Mouse (Mus musculus) layer of hippocampus, adult 2 months (tissue): ENCODE results near the gene P2ry2. TPM values are rescaled to one million over a fixed set of nuclear protein-coding genes. Genes with fewer than 3 reads are reported as not detected.

Experiments
- DNase-seq, 2 experiments: peaks; one replicate each; pipeline ENCODE4 v3.0.0; 2022; ENCODE audit warnings: low spot score in 2 of 2
- H3K27ac ChIP-seq: fragments of 200-600 bp; 2 replicates; pipeline ENCODE4 v1.8.1; 2022
- H3K4me3 ChIP-seq: fragments of 200-600 bp; 2 replicates; pipeline ENCODE4 v1.8.1; 2022; ENCODE audit warnings: mild to moderate bottlenecking
- CTCF ChIP-seq: fragments of 200-600 bp; conservative IDR thresholded peaks from 2 replicates; pipeline ENCODE4 v1.8.1; 2022; ENCODE audit warnings: antibody characterized with exemption, mild to moderate bottlenecking, moderate library complexity
- long read RNA-seq, 2 experiments: library from polyadenylated mRNA; stranded (forward); transcript quantifications; one replicate each; pipeline ENCODE4 v2.0.0; 2021; ENCODE audit warnings: borderline mapping rate in 2 of 2
- total RNA-seq, 2 experiments: library from RNA; stranded (reverse); gene quantifications; 2 replicates each; pipeline ENCODE4 v1.2.3; 2021

Gene P2ry2
- under 1 TPM; 0.86 to 0.87 TPM for total RNA-seq
- long read RNA-seq, experiment 1 = 0 reads
- long read RNA-seq, experiment 2 = 0 reads

DNA sequence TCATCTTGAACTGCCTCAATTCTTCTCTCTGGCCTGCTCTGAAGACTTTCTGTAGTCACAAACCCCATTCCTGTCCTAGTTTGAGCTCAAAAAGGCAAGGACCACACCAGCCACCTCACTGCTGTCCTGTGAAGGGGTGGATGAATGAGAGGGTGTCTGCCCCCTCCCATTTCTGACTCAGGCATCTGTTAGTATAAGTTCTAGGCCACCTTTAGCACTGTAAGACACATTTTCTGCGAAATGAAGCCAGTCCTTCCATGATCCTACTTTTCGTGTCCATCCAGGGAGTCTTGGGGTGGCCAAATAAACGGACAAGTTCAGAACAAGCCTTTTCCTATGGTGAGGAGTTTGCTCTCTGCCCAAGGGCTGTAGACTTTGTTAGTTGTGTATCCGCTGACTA, at the start of gene P2ry2:
TSS of gene P2ry2 (minus strand) at position 326 of the 400 bp plus-strand sequence.
- TF ChIP-seq CTCF = no peak
- no peak within 1 kb of the TSS for H3K27ac ChIP-seq
- H3K4me3 ChIP-seq = peak within 1 kb of the TSS; percentile 64
- no peak for DNase-seq

GRCm38 (mm10) chr7:101062246-101062645, 49.6 kb upstream of the P2ry2 start:
- Histone ChIP-seq H3K4me3 (no peak overlapping the region), H3K27ac (peak overlapping the region; percentile 75)
- TF ChIP-seq CTCF = no peak
- peak; percentile 48 to 75 for DNase-seq

GRCm38 (mm10) chr7:101061381-101061780, 48.7 kb upstream of the P2ry2 start:
- DNase-seq = peak; percentile 84 to 93
- H3K27ac ChIP-seq = peak overlapping the region; percentile 75; the same call in 1 of the 2 replicates
- peak; percentile 89 for TF ChIP-seq CTCF
- peak overlapping the region; percentile 15; the same call in 1 of the 2 replicates for H3K4me3 ChIP-seq

DNA sequence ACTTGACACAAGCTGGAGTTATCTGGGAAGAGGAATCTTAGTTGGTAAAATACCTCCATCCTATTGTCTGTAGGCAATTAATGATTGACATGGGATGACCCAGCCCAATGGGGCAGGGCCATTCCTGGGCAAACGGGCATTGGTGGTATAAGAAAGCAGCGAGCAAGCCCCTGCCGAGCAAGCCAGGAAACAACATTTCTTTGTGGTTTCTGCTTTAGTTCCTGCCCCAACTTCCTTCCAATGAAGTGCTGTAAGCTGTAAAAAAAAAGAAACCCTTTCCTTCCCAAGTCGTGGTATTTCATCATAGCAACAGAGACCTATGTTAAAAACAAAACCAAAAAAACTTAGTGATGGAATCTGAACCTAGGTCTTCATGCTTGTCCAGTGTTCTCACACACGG, 47.8 kb upstream of the P2ry2 start:
- Histone ChIP-seq H3K27ac (no peak overlapping the region), H3K4me3 (no peak overlapping the region)
- no peak for DNase-seq
- no peak for TF ChIP-seq CTCF

- Histone ChIP-seq H3K27ac (no peak overlapping the region), H3K4me3 (no peak overlapping the region)
- DNase-seq = no peak
- no peak for TF ChIP-seq CTCF
Measured at GRCm38 (mm10) chr7:101059188-101059587, 46.5 kb upstream of the P2ry2 start.

DNA sequence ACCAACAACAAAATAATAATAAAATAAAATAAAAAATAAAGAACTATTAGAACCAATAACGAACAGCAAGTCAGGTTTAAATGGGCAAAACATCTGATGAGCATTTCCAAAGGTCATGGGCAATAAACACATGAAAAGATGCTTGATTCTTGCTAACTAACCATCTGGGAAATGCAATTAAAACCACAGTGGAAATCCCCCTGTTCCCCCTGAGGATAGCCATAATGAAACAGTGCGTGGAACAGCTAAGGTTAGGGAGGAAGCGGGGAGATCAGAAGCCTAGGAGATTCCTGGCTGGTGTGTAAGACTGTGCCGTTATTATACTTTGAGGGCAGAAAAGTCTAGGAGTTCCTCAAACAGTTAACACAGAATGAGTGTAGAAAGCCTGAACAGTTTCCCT, 44.6 kb upstream of the P2ry2 start:
- TF ChIP-seq CTCF = no peak
- Histone ChIP-seq H3K4me3 (no peak overlapping the region), H3K27ac (no peak overlapping the region)
- DNase-seq = no peak

- no peak for TF ChIP-seq CTCF
Measured at GRCm38 (mm10) chr7:101053136-101053535, 40.5 kb upstream of the P2ry2 start.

GRCm38 (mm10) chr7:101051551-101052221, 39.0 kb upstream of the P2ry2 start:
- Histone ChIP-seq H3K27ac (no peak overlapping the region), H3K4me3 (no peak overlapping the region)
- DNase-seq = peak; percentile 52 to 67
- TF ChIP-seq CTCF = peak; percentile 98

More at GRCm38 (mm10) chr7:101053136-101053535, 40.5 kb upstream of the P2ry2 start:
- no peak overlapping the region for H3K4me3 ChIP-seq
- no peak overlapping the region for H3K27ac ChIP-seq
- no peak for DNase-seq

- H3K27ac ChIP-seq = no peak overlapping the region
- TF ChIP-seq CTCF = no peak
- H3K4me3 ChIP-seq = no peak overlapping the region
- no peak for DNase-seq
Measured at GRCm38 (mm10) chr7:101050724-101051550, 38.3 kb upstream of the P2ry2 start.

- no peak for TF ChIP-seq CTCF
- Histone ChIP-seq H3K27ac (no peak overlapping the region), H3K4me3 (no peak overlapping the region)
- no peak for DNase-seq
Measured at GRCm38 (mm10) chr7:101049326-101050087, 36.8 kb upstream of the P2ry2 start.

- Histone ChIP-seq H3K4me3 (no peak overlapping the region), H3K27ac (no peak overlapping the region)
- no peak for TF ChIP-seq CTCF
- no peak for DNase-seq
Measured at GRCm38 (mm10) chr7:101048247-101048646, 35.6 kb upstream of the P2ry2 start.

GRCm38 (mm10) chr7:101043846-101044541, 31.3 kb upstream of the P2ry2 start:
- TF ChIP-seq CTCF = no peak
- DNase-seq = no peak
- Histone ChIP-seq H3K27ac (no peak overlapping the region), H3K4me3 (no peak overlapping the region)
